Mouse (Mus musculus): Measurements from ENCODE around the gene Vmn1r19. TPM values are rescaled to one million over a fixed set of nuclear protein-coding genes. Genes with fewer than 3 reads are reported as not detected.

Vmn1r19 gene
- not detected for polyA plus RNA-seq (2014; fragmentation: Illumina TruSeq; extraction: RNeasy Lipid Tissue Mini Kit (QIAGEN cat#74804); ENCODE audit: low replicate concordance)

DNA sequence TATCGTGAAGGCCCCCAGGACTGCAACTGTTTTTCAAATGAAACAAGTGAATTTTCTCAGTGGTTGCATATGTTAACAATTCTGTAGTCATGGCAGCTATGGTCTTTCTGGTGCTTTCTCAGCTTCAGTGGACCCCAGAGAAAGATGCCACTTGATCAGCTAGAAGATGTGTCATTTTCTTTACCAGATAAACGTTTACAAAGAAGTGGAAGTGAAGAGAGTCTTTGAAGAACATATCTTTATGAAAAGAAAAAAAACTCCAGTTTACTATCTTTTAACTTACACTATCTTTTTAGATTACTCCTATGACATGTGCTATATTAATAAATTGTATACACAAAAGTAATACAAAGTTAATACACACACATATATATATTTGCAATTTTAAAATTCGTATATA is at the start of gene Vmn1r19:
Gene Vmn1r19 (plus strand): TSS at position 301 of the 400 bp plus-strand sequence.

DNA sequence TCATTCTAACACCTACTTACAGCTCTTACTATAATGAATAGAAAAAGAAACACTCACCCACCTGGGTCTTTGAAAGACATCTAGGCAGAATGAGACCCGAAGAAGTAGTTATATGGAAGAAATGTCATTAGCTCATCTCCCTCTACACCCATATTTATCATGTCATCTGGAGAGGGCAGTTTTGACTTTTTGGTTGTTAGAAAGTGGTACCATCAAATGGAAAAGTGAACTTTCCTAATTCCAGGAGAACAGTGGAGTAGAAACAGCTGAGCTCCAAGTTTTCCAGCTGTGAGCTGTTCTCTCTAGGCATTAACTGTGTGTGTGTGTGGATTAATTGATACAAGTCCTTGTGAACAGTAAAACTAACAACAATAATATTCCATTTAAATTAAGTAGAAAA is 40.0 kb upstream of the Vmn1r19 start, which contains the start of gene Vmn1r17:
Gene Vmn1r17 (minus strand): TSS at position 101 of the 400 bp plus-strand sequence.

DNA sequence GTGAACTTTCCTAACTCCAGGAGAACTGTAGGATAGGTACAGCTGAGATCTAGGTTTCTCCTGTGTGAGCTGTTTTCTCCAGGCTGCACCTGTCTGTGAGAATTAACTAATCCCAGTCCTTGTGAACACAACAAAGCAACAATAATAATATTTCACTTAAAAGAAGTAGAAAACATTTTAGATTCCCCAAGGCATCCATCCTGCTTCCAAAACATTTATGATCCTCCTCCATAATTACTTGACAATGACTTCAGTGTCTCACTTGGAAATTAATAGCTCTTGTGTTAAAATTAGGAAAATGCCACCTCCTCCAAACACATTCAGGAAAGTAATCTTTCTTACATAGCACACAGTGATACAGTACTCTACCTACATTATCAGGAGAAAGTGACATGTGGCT is 7.9 kb upstream of the Vmn1r19 start, which contains the start of gene Vmn1r18:
Gene Vmn1r18 (minus strand): TSS at position 101 of the 400 bp plus-strand sequence.

DNA sequence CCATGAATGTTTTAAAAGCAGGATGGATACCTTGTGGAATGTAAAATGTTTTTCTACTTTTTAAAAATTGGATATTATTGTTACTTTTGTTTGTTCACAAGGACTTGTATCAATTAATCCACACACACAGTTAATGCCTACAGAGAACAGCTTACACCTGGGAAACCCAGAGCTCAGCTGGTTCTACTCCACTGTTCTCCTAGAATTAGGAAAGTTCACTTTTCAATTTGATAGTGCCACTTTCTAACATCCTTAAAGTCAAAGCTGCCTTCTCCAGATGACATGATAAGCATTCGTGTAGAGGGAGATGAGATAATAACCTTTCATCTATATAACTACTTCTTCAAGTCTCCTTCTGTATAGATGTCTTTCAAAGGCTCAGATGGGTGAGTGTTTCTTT is 25.1 kb downstream of the Vmn1r19 start, which contains the start of gene Vmn1r20:
Gene Vmn1r20 (plus strand): TSS at position 301 of the 400 bp plus-strand sequence.

Other genes starting within 250 kb of the Vmn1r19 start
- not detected for gene Vmn1r12, start 246.9 kb upstream of the Vmn1r19 start, polyA plus RNA-seq (2014; fragmentation: Illumina TruSeq; extraction: RNeasy Lipid Tissue Mini Kit (QIAGEN cat#74804); ENCODE audit: low replicate concordance)
- not detected for gene Vmn1r13, start 200.5 kb upstream of the Vmn1r19 start, polyA plus RNA-seq (2014; fragmentation: Illumina TruSeq; extraction: RNeasy Lipid Tissue Mini Kit (QIAGEN cat#74804); ENCODE audit: low replicate concordance)
- not detected for gene Vmn1r14, start 172.1 kb upstream of the Vmn1r19 start, polyA plus RNA-seq (2014; fragmentation: Illumina TruSeq; extraction: RNeasy Lipid Tissue Mini Kit (QIAGEN cat#74804); ENCODE audit: low replicate concordance)
- gene Vmn1r15, start 145.8 kb upstream of the Vmn1r19 start, polyA plus RNA-seq (2014; fragmentation: Illumina TruSeq; extraction: RNeasy Lipid Tissue Mini Kit (QIAGEN cat#74804); ENCODE audit: low replicate concordance): not detected
- not detected for gene Vmn1r16, start 74.3 kb upstream of the Vmn1r19 start, polyA plus RNA-seq (2014; fragmentation: Illumina TruSeq; extraction: RNeasy Lipid Tissue Mini Kit (QIAGEN cat#74804); ENCODE audit: low replicate concordance)
- not detected for gene Vmn1r17, start 40.1 kb upstream of the Vmn1r19 start, polyA plus RNA-seq (2014; fragmentation: Illumina TruSeq; extraction: RNeasy Lipid Tissue Mini Kit (QIAGEN cat#74804); ENCODE audit: low replicate concordance)
- gene Vmn1r18, start 8.0 kb upstream of the Vmn1r19 start, polyA plus RNA-seq (2014; fragmentation: Illumina TruSeq; extraction: RNeasy Lipid Tissue Mini Kit (QIAGEN cat#74804); ENCODE audit: low replicate concordance): not detected
- gene Vmn1r20, start 25.1 kb downstream of the Vmn1r19 start, polyA plus RNA-seq (2014; fragmentation: Illumina TruSeq; extraction: RNeasy Lipid Tissue Mini Kit (QIAGEN cat#74804); ENCODE audit: low replicate concordance): not detected
- gene Ppm1k, start 131.7 kb downstream of the Vmn1r19 start, polyA plus RNA-seq (2014; fragmentation: Illumina TruSeq; extraction: RNeasy Lipid Tissue Mini Kit (QIAGEN cat#74804); ENCODE audit: low replicate concordance): 13.4 TPM
- 45.3 TPM for gene Herc6, start 177.2 kb downstream of the Vmn1r19 start, polyA plus RNA-seq (2014; fragmentation: Illumina TruSeq; extraction: RNeasy Lipid Tissue Mini Kit (QIAGEN cat#74804); ENCODE audit: low replicate concordance)